Mouse (Mus musculus) lung, embryonic 14.5 days (tissue): ENCODE measurements around the gene Tmprss13. TPM values are rescaled to one million over a fixed set of nuclear protein-coding genes. Genes with fewer than 3 reads are reported as not detected.

Source experiments
- ATAC-seq: fragments of 200-750 bp; cut with Nextera tagmentation; 2 replicates; pipeline ENCODE4 v1.8.0; 2017; ENCODE audit warnings: mild to moderate bottlenecking, moderate TSS enrichment, moderate library complexity; ENCODE audit not compliant: insufficient read depth
- DNase-seq: peaks from one replicate; pipeline ENCODE4 v3.0.0-alpha.2; 2015
- H3K27ac ChIP-seq: fragments of 300-500 bp; sonication (generic); 2 replicates; pipeline ENCODE4 v1.5.1; 2014; ENCODE audit warnings: low read depth, mild to moderate bottlenecking, moderate library complexity
- H3K27me3 ChIP-seq: fragments of 300-500 bp; sonication (generic); 2 replicates; pipeline ENCODE4 v1.6.1; 2014; ENCODE audit warnings: low read length, control low read depth; ENCODE audit not compliant: insufficient read depth
- H3K36me3 ChIP-seq: fragments of 300-500 bp; sonication (generic); 2 replicates; pipeline ENCODE4 v1.6.1; 2014; ENCODE audit warnings: control low read depth; ENCODE audit not compliant: insufficient read depth
- H3K4me1 ChIP-seq: fragments of 300-500 bp; sonication (generic); 2 replicates; pipeline ENCODE4 v1.6.1; 2014; ENCODE audit warnings: antibody characterized with exemption, control low read depth; ENCODE audit not compliant: insufficient read depth
- H3K4me2 ChIP-seq: fragments of 300-500 bp; sonication (generic); 2 replicates; pipeline ENCODE4 v1.6.1; 2014; ENCODE audit warnings: mild to moderate bottlenecking
- H3K4me3 ChIP-seq: fragments of 300-500 bp; sonication (generic); 2 replicates; pipeline ENCODE4 v1.5.1; 2014; ENCODE audit warnings: low read depth, low read length
- H3K9ac ChIP-seq: fragments of 300-500 bp; sonication (generic); 2 replicates; pipeline ENCODE4 v1.6.1; 2014
- H3K9me3 ChIP-seq: fragments of 300-500 bp; sonication (generic); 2 replicates; pipeline ENCODE4 v1.6.1; 2016; ENCODE audit warnings: low read depth, low read length, control low read depth
- CTCF ChIP-seq: IDR thresholded peaks from 2 replicates; pipeline ENCODE4 v1.5.1; 2016; ENCODE audit warnings: antibody characterized with exemption, low read depth
- WGBS: fragments of 180-500 bp; shearing (Covaris S2); extraction: QIAGEN DNeasy Blood & Tissue Kit; methylation state at CpG from one replicate; pipeline ENCODE4 v1.1.7; 2014; 5-methylcytosine and 5-hydroxymethylcytosine counted together
- polyA plus RNA-seq: library from polyadenylated mRNA; unstranded; fragments of >200 nt; fragmentation: Nextera tagmentation; extraction: Ambion mirVana; gene quantifications from 2 replicates; pipeline ENCODE4 v1.2.1, GENCODE M21; 2014

Tmprss13 gene
- polyA plus RNA-seq, 1 experiment from 2014 or later, result 0.12 TPM

DNA sequence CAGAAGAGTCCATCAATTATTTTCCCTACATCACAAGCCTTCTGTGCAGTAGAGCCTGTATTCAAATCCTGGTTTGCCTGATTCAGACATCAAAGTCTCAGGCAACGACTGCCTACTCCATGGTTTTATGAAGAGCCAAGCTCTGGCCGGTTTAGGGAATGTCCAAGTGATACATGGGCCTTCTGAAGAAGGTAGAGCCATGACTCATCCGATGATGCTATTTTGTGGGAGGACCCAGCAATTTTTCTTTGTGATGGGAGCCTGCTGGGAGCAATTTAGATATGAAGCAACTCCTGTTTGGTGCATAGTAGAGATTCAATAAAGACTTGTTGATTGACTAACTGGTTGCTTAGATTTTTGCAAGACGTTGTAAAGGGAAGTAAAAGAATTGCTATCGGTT lies 10.4 kb upstream of the Tmprss13 start:
- DNase-seq, result no peak
- Histone ChIP-seq H3K36me3 (no peaks in the 10 kb centered on the region), H3K9me3 (no peaks in the 10 kb centered on the region), H3K4me2 (no peak overlapping the region), H3K9ac (no peak overlapping the region), H3K4me1 (no peaks in the 10 kb centered on the region), H3K4me3 (no peak overlapping the region), H3K27ac (no peak overlapping the region), H3K27me3 (no peaks in the 10 kb centered on the region)
- WGBS, result 81% methylated on average over 5 of the region's 5 CpGs
- no peak for ATAC-seq
- no peak for TF ChIP-seq CTCF

DNA sequence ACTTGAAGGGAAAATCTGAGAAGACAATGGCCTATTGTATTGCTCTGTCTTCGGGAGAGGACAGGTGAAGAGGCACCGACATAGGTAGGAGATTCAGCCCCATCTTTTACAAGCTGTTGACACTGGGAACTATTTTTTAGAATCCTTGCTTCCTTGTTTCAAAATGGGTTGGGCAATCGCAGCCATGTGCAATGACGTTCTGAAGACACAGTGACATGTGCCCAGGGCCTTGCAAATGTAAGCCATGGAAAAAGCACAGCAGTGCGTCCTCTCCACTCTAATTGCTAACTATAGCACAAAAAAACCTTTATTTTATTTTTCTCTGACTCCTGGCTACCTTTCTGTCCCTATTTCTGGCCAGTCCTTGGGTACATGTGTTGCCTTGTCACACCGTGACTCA lies 7.0 kb upstream of the Tmprss13 start:
- Histone ChIP-seq H3K36me3 (no peaks in the 10 kb centered on the region), H3K4me3 (no peak overlapping the region), H3K4me2 (no peak overlapping the region), H3K9me3 (no peaks in the 10 kb centered on the region), H3K27me3 (no peaks in the 10 kb centered on the region), H3K9ac (no peak overlapping the region), H3K4me1 (no peaks in the 10 kb centered on the region), H3K27ac (no peak overlapping the region)
- ATAC-seq (no peak), DNase-seq (no peak)
- no peak for TF ChIP-seq CTCF
- 75% methylated on average over 6 of the region's 6 CpGs for WGBS

DNA sequence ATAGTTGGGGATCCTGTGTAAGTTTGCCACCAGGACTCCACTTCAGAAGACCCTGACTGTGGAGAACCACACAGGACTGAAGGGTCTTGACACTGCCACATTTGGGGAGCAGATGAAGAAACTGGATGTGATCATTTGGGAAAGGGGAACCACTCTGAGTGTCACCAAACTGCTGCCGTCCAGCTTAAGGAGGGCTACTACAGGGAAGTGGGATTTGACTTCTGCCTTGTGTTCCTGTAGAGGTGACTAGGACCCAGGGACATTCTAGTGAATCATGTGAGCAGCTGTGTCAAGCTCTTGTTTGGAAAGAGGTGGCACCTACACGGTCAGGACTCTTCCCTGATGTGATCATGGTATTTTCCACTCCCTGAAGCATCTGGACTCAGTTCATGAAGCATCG lies 5.0 kb upstream of the Tmprss13 start:
- Histone ChIP-seq H3K27ac (no peak overlapping the region), H3K27me3 (peaks cover 4% of the 10 kb centered on the region; the same call in 1 of the 2 replicates), H3K4me2 (no peak overlapping the region), H3K36me3 (no peaks in the 10 kb centered on the region), H3K4me3 (no peak overlapping the region), H3K9me3 (no peaks in the 10 kb centered on the region), H3K4me1 (peaks cover 5% of the 10 kb centered on the region; the same call in 1 of the 2 replicates), H3K9ac (no peak overlapping the region)
- WGBS, result 61% methylated on average over 3 of the region's 3 CpGs
- ATAC-seq, result no peak
- DNase-seq, result no peak
- no peak for TF ChIP-seq CTCF

DNA sequence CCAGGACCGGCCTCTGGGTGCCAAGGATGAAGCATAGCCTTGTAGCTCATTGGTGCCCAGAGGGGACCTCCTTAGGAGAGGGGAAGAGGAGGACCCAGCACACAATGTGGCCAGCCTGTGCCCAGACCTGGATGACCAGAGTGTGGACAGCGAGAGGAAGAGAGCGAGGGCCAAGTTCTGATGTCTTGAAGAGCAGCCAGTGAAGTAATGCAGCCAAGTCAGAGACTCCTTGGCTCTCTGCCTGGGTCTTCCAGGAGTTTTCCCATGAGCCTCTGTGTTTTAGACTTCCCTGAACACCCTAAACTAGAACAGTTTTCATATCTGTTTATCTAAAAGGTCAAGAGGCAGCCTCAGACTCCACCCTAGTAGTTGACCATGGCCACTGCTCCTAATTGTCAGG lies 1.3 kb upstream of the Tmprss13 start:
- WGBS, result 56% methylated on average over 3 of the region's 3 CpGs
- peaks cover 5% of the 10 kb centered on the region; the same call in 1 of the 2 replicates for H3K4me1 ChIP-seq
- no peaks in the 10 kb centered on the region for H3K9me3 ChIP-seq
- no peak overlapping the region for H3K9ac ChIP-seq
- H3K4me3 ChIP-seq, result no peak overlapping the region
- no peak overlapping the region for H3K4me2 ChIP-seq
- H3K36me3 ChIP-seq, result no peaks in the 10 kb centered on the region
- TF ChIP-seq CTCF, result no peak
- DNase-seq (peak; percentile 88), ATAC-seq (peak; percentile 66)
- peaks cover 5% of the 10 kb centered on the region; the same call in 1 of the 2 replicates for H3K27me3 ChIP-seq
- no peak overlapping the region for H3K27ac ChIP-seq

DNA sequence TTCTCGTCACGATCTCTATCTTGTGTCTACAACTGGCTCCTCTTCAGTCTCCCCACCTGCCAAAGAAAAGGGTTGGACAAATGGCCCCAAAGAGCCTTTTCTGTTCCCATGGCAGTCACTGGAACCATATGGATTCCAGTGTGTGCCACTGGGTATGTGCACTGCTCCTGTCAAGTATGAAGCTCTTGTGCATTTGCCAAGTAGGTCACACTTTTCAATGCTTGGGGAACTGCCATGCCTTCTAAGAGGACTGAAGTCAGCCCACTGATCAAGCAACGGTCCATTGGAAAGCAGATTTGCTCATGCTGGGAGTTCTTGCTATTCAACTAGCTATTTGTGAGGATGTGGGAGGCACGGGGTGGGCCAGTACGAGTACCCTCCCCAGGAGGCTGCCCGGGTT lies 2.6 kb downstream of the Tmprss13 start:
- ATAC-seq (no peak), DNase-seq (no peak)
- Histone ChIP-seq H3K27ac (no peak overlapping the region), H3K9ac (no peak overlapping the region), H3K36me3 (no peaks in the 10 kb centered on the region), H3K4me2 (no peak overlapping the region), H3K4me1 (peaks cover 5% of the 10 kb centered on the region; the same call in 1 of the 2 replicates), H3K9me3 (no peaks in the 10 kb centered on the region), H3K4me3 (no peak overlapping the region), H3K27me3 (peaks cover 5% of the 10 kb centered on the region; the same call in 1 of the 2 replicates)
- WGBS, result 87% methylated on average over 6 of the region's 6 CpGs
- no peak for TF ChIP-seq CTCF

DNA sequence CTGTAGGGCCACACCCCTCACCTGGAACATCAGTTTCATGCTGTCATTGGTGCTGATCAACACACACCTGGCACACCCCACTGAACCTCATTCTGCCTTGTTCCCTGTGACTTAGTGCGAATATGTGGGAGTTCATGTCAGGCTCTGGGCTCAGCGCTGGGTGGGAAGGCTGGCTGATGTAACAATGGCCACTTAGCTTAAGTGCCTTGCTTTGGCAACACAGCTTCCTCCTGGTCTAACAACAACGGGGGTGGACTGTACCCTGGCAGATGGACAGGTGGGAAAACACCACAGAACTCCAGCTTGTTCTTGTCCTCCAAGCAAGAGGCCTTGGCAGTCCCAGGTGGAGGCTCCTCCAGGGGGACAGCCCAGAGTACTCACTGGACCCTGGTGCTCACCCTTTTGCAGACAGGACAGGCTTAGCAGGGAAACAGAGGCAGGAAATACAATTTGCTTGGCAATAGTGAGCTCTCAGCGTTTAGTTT lies 3.1 kb downstream of the Tmprss13 start:
- Histone ChIP-seq H3K36me3 (no peaks in the 10 kb centered on the region), H3K27ac (no peak overlapping the region), H3K4me2 (no peak overlapping the region), H3K27me3 (peaks cover 5% of the 10 kb centered on the region; the same call in 1 of the 2 replicates), H3K9ac (no peak overlapping the region), H3K4me1 (peaks cover 5% of the 10 kb centered on the region; the same call in 1 of the 2 replicates), H3K4me3 (no peak overlapping the region), H3K9me3 (no peaks in the 10 kb centered on the region)
- no peak for DNase-seq
- TF ChIP-seq CTCF, result no peak
- ATAC-seq, result no peak
- WGBS, result 67% methylated on average over 4 of the region's 4 CpGs

DNA sequence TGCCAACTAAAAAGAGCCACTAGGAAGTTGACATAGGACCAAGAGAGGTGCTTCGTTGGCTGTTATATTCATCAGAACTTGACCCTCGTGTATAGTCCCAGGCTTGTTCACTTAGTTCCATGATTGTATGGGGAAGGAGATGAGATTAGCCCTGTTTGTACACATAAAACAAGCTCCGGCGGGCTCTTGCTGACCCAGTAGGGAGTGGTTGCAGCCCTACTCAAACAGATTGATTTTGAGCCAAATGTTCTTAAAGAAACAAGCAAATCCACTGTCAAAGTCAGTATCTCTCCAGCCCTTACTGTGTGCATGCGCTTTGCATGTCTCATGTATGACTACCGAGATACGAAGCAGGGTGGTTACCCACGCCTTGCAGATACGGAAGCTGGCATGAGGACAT lies 7.5 kb downstream of the Tmprss13 start:
- WGBS, result 81% methylated on average over 9 of the region's 9 CpGs

More for the DNA sequence above, 7.5 kb downstream of the Tmprss13 start:
- TF ChIP-seq CTCF, result no peak
- Histone ChIP-seq H3K27me3 (no peaks in the 10 kb centered on the region), H3K9me3 (no peaks in the 10 kb centered on the region), H3K4me2 (no peak overlapping the region), H3K9ac (no peak overlapping the region), H3K27ac (no peak overlapping the region), H3K4me1 (no peaks in the 10 kb centered on the region), H3K36me3 (no peaks in the 10 kb centered on the region), H3K4me3 (no peak overlapping the region)
- ATAC-seq, result no peak
- DNase-seq, result no peak
